Mouse (Mus musculus): ENCODE results near the gene Fance. TPM values are rescaled to one million over a fixed set of nuclear protein-coding genes. Genes with fewer than 3 reads are reported as not detected.
"Not testable (repeated sequence)": the region's sequence is repeated elsewhere in the genome, so short reads cannot be mapped to it uniquely, and the experiment has no call there.

Gene Fance
- polyA plus RNA-seq, 1 experiment from 2014 or later, result 21.7 TPM

DNA sequence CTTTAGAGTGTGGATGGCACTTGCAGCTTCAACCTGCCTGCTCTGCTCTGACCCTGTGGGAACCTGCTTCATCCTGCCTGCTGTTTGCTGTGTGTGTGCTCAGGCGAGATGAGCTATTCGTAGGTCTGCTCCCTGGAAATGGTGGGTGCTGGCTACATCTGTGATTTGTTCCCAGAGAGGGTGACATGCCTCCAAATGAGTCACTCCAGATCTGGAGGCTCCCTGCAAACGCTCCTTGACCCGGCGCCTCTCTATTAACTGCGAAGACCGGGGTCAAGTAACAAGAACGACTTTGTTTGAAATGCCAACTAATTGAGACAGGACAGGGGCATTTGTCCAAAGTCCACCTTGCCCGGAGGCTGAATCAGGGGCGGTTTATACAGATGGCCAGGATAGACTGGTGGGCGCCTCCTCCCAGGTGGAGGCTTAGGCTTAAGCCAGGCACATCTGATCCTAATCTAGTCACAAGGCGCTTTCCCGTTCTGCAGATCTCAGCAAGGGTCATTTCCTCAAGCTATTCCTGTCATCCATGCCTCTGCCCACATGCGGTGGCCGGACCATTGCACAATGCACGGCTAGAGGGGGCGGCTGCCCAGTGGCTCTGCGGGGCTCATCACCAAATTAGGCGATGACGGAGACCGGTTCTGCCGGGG lies 14.5 kb downstream of the Fance start:
- DNase-seq (ENCODE audit: low spot score) (no peak), ATAC-seq (peak; percentile 38)
- H3K27me3 ChIP-seq (replicated peaks; ENCODE audit: control insufficient read depth, insufficient read depth, low read length), result no peaks in the 10 kb centered on the region
- H3K4me2 ChIP-seq (ENCODE audit: low read length), result peak overlapping the region; percentile 84
- peaks cover 14% of the 10 kb centered on the region for H3K4me1 ChIP-seq (ENCODE audit: control insufficient read depth, insufficient read depth, low read length)
- H3K9ac ChIP-seq (ENCODE audit: low read length), result peak overlapping the region; percentile 96
- peak overlapping the region; percentile 95 for H3K27ac ChIP-seq (ENCODE audit: low read depth, low read length)
- peaks cover 31% of the 10 kb centered on the region for H3K36me3 ChIP-seq (ENCODE audit: control insufficient read depth, insufficient read depth, low read length)
- H3K4me3 ChIP-seq (ENCODE audit: low read depth, low read length), result peak overlapping the region; percentile 71
- 10% methylated on average over 22 of the region's 22 CpGs for WGBS
- H3K9me3 ChIP-seq (replicated peaks; ENCODE audit: control insufficient read depth, low read length), result no peaks in the 10 kb centered on the region

DNA sequence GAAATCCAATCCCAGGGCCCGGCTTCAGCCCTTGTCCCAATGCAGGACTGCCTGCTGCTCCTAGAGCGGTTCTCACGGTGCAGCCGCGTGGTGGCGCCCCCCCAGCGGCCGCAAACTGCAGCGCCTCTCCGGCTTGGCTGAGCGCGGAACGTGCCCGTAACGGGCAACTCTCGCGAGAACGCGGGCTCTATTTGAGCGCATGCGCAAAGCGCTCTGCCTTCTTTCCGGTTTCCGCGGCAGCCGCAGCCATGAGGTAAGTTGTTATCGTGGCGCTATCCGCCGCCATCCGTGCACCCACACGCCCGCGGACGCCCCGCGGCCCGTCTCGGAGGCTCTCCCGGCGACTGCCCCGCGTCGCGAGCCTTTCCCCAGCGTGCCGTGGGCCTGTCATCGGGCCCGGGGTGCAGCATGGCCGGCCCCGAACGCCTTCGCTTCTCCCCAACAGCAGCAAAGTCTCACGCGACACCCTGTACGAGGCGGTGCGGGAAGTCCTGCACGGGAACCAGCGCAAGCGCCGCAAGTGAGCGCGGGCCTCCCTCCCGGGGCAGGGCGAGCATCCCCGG lies 15.1 kb downstream of the Fance start, which contains the start of gene Rpl10a:
Rpl10a (plus strand) TSS at position 106 of the 563 bp plus-strand sequence.
- WGBS, result under 1% methylated on average over 64 of the region's 67 CpGs
- Histone ChIP-seq H3K36me3 (ENCODE audit: control insufficient read depth, insufficient read depth, low read length) (peaks cover 35% of the 10 kb centered on the region), H3K9me3 (replicated peaks; ENCODE audit: control insufficient read depth, low read length) (no peaks in the 10 kb centered on the region), H3K4me2 (ENCODE audit: low read length) (peak within 1 kb of the TSS; percentile 84), H3K9ac (ENCODE audit: low read length) (peak within 1 kb of the TSS; percentile 96), H3K4me1 (ENCODE audit: control insufficient read depth, insufficient read depth, low read length) (peaks cover 14% of the 10 kb centered on the region), H3K4me3 (ENCODE audit: low read depth, low read length) (peak within 1 kb of the TSS; percentile 71), H3K27ac (ENCODE audit: low read depth, low read length) (peak within 1 kb of the TSS; percentile 95), H3K27me3 (replicated peaks; ENCODE audit: control insufficient read depth, insufficient read depth, low read length) (no peaks in the 10 kb centered on the region)
- ATAC-seq, result peak; percentile 93
- peak; percentile 98 for DNase-seq (ENCODE audit: low spot score)

DNA sequence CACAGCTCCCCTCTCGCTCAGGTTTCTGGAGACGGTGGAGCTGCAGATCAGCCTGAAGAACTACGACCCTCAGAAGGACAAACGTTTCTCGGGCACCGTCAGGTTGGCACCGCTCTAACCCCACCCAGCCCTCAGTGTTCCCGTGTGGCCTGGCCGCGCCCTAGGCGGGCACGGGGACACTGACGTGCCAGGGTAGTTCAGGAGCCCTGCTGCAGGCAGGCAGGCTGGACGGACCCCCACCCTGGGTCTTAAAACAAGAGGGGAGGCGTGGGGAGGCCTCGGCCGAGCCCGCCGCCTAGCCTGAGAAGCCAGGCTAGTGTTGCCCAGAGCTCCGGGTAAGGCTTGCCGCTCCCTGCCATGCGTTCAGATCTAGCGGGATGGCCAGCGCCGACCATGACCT lies 15.6 kb downstream of the Fance start:
- Histone ChIP-seq H3K27me3 (replicated peaks; ENCODE audit: control insufficient read depth, insufficient read depth, low read length) (no peaks in the 10 kb centered on the region), H3K9me3 (replicated peaks; ENCODE audit: control insufficient read depth, low read length) (no peaks in the 10 kb centered on the region), H3K36me3 (ENCODE audit: control insufficient read depth, insufficient read depth, low read length) (peaks cover 38% of the 10 kb centered on the region), H3K4me1 (ENCODE audit: control insufficient read depth, insufficient read depth, low read length) (peaks cover 14% of the 10 kb centered on the region), H3K4me3 (ENCODE audit: low read depth, low read length) (peak overlapping the region; percentile 71), H3K4me2 (ENCODE audit: low read length) (peak overlapping the region; percentile 84), H3K27ac (ENCODE audit: low read depth, low read length) (peak overlapping the region; percentile 95), H3K9ac (ENCODE audit: low read length) (peak overlapping the region; percentile 96)
- ATAC-seq, result peak; percentile 19
- DNase-seq (ENCODE audit: low spot score), result no peak
- under 1% methylated on average over 25 of the region's 25 CpGs for WGBS

DNA sequence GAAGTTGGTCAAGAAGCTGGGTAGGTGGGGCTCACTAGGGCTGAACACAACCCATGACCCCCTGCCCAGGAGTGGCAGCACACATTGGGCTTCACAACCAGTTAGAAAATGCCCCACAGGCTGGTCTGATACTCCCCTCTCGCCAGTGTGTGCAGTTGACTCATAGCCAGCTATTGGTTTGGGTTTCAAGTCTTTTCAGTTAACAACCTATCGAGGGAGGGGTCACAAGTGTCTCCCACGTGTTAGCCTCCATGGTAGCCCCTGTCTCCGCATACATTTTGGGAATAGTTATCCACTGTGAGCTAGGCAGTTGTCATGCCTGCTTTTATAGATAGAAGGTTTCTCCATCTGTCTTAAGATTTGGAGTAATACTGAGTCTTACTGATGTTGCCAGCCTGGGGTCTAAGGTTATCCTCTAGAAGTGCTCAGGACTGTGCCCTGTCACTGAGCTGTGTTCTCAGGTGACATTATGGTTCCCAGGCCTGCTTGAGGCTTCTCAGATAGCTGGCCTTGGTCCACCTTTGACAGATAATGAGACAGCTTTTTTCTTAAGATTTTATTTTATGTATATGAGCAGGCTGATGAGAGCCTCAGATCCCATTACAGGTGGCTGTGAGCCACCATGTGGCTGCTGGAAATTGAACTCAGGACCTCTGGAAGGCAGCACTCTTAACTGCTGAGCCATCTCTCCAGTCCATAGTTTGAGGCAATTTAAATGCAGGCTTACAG lies 16.3 kb downstream of the Fance start:
- Histone ChIP-seq H3K4me3 (ENCODE audit: low read depth, low read length) (peak overlapping the region; percentile 71), H3K27me3 (replicated peaks; ENCODE audit: control insufficient read depth, insufficient read depth, low read length) (no peaks in the 10 kb centered on the region), H3K4me1 (ENCODE audit: control insufficient read depth, insufficient read depth, low read length) (peaks cover 14% of the 10 kb centered on the region), H3K27ac (ENCODE audit: low read depth, low read length) (no peak overlapping the region), H3K9me3 (replicated peaks; ENCODE audit: control insufficient read depth, low read length) (no peaks in the 10 kb centered on the region), H3K9ac (ENCODE audit: low read length) (peak overlapping the region; percentile 96), H3K4me2 (ENCODE audit: low read length) (peak overlapping the region; percentile 84), H3K36me3 (ENCODE audit: control insufficient read depth, insufficient read depth, low read length) (peaks cover 38% of the 10 kb centered on the region)
- DNase-seq (ENCODE audit: low spot score) (no peak), ATAC-seq (no peak)
- WGBS, result 4% methylated on average over 4 of the region's 4 CpGs

DNA sequence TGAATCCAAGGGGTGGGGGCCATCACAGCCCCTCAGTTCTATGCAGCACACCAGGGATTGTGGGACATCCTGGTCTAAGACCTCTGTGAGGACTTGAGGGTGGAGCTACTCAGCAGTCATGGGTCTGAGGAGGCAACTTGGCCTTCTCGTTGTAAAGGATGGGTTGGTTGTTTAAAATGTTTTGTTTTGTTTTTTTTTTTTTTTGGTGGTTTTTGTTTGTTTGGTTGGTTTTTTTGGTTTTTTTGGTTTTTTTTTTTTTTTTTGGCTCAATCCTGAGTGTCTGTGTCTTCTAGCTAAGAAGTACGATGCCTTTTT lies 16.9 kb downstream of the Fance start:
- peak overlapping the region; percentile 96 for H3K9ac ChIP-seq (ENCODE audit: low read length)
- H3K4me2 ChIP-seq (ENCODE audit: low read length), result peak overlapping the region; percentile 84
- H3K9me3 ChIP-seq (replicated peaks; ENCODE audit: control insufficient read depth, low read length), result no peaks in the 10 kb centered on the region
- WGBS, result 41% methylated on average over 2 of the region's 2 CpGs
- no peak for ATAC-seq
- no peaks in the 10 kb centered on the region for H3K27me3 ChIP-seq (replicated peaks; ENCODE audit: control insufficient read depth, insufficient read depth, low read length)
- no peak for DNase-seq (ENCODE audit: low spot score)
- peaks cover 14% of the 10 kb centered on the region for H3K4me1 ChIP-seq (ENCODE audit: control insufficient read depth, insufficient read depth, low read length)
- peaks cover 38% of the 10 kb centered on the region for H3K36me3 ChIP-seq (ENCODE audit: control insufficient read depth, insufficient read depth, low read length)
- H3K4me3 ChIP-seq (ENCODE audit: low read depth, low read length), result peak overlapping the region; percentile 71
- H3K27ac ChIP-seq (ENCODE audit: low read depth, low read length), result no peak overlapping the region

DNA sequence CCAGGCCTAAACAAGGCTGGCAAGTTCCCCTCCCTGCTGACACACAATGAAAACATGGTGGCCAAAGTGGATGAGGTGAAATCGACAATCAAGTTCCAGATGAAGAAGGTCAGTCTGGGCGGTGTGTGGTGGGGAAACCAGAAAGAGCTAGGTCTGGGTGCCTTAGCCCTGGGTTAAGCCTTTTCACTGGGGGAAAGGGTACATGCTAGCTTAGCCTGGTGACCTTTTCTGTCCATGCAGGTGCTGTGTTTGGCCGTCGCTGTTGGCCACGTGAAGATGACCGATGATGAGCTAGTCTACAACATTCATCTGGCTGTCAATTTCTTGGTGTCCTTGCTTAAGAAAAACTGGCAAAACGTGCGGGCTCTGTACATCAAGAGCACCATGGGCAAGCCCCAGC lies 17.3 kb downstream of the Fance start:
- H3K4me1 ChIP-seq (ENCODE audit: control insufficient read depth, insufficient read depth, low read length), result peaks cover 14% of the 10 kb centered on the region
- DNase-seq (ENCODE audit: low spot score), result not testable (repeated sequence)

DNA sequence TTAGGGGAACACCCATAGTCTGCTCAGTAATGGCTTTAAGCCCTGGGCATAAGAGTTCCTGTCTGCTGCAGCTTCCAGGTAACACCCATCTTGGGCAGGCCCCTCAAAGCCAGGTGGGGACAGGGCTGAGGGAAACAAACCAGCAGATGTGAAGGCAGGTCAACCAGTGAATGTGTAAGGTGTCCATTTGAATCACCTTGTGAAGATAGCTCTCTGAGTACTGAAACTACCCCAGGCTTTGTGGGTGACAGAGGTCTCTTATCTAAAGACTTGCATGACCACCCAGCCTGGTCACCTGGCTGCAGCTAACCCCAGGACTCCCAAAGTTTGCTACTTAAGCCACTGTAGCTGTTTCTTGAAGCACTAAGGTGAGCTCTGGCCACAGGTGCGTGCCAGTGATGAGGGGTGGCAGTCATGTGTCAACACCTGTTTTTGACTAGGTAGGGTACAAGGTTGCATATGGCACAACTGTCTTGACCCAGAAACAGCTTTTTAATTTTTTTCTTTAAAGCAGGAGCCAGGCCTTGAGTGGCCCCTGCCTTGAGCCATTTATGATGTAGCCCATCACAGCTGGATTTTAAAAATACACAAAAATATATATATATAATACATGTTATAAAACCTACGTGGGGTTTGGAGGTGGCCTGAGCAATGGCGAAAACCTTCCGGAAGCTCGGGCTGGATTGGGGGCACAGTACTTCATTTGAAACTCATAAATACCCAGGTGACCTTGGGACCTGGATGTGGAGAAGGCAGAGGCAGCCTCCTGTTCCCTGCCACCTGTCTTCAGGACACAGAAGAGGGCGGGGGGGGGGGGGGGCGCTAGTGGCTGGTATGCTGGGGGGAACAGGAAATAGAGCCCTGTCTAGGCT lies 18.2 kb downstream of the Fance start:
- peaks cover 14% of the 10 kb centered on the region for H3K4me1 ChIP-seq (ENCODE audit: control insufficient read depth, insufficient read depth, low read length)
- WGBS, result 38% methylated on average over 6 of the region's 7 CpGs
- peaks cover 38% of the 10 kb centered on the region for H3K36me3 ChIP-seq (ENCODE audit: control insufficient read depth, insufficient read depth, low read length)
- H3K9me3 ChIP-seq (replicated peaks; ENCODE audit: control insufficient read depth, low read length), result no peaks in the 10 kb centered on the region
- H3K9ac ChIP-seq (ENCODE audit: low read length), result no peak overlapping the region
- DNase-seq (ENCODE audit: low spot score) (no peak), ATAC-seq (no peak)
- H3K27me3 ChIP-seq (replicated peaks; ENCODE audit: control insufficient read depth, insufficient read depth, low read length), result no peaks in the 10 kb centered on the region
- H3K4me2 ChIP-seq (ENCODE audit: low read length), result no peak overlapping the region
- no peak overlapping the region for H3K27ac ChIP-seq (ENCODE audit: low read depth, low read length)
- H3K4me3 ChIP-seq (ENCODE audit: low read depth, low read length), result no peak overlapping the region

More for the DNA sequence above, 17.3 kb downstream of the Fance start:
- H3K27me3 ChIP-seq (replicated peaks; ENCODE audit: control insufficient read depth, insufficient read depth, low read length); H3K4me2 ChIP-seq (ENCODE audit: low read length); H3K27ac ChIP-seq (ENCODE audit: low read depth, low read length); H3K9ac ChIP-seq (ENCODE audit: low read length); ATAC-seq; H3K4me3 ChIP-seq (ENCODE audit: low read depth, low read length); H3K9me3 ChIP-seq (replicated peaks; ENCODE audit: control insufficient read depth, low read length): not testable (repeated sequence)
- peaks cover 38% of the 10 kb centered on the region for H3K36me3 ChIP-seq (ENCODE audit: control insufficient read depth, insufficient read depth, low read length)
- 67% methylated on average over 6 of the region's 8 CpGs for WGBS

DNA sequence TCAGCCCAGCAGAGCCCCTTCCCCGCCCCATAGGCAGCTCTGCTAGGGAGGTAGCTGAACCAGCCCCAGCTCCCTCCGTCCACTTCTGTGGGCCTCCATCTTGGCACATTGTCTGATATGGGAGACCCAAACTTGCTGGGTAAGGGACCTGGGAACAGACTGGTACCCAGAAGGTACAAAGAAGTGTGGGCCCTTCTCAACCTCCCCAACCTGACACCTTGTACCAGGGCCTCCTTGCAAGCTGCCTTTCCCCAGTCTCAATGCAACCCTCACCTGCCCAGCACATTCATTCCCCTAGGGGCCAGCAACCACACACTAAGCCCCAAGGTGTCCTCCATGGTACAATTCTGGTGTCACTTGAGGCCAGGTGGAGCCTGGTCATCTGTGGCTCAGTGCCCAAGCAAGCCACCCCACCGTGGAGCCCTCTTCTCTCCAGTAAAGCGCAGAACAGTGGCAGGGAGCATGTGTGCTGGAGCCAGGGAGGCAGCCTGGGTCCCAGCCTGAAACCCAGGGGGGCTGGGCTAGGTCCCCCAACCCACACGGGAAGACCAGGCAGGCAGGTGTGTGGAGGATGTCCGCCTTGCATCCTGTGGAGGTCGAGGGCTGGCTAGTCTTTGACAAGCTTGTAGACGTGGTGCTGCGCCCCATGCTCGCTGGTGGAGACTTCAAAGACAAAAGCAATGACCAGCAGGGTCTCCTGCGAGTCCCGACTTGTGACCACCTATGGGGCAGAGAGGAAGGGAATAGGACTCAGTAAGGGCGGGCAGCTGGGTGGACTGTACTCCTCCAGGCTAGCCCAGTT lies 19.0 kb downstream of the Fance start:
- no peaks in the 10 kb centered on the region for H3K27me3 ChIP-seq (replicated peaks; ENCODE audit: control insufficient read depth, insufficient read depth, low read length)
- ATAC-seq (no peak), DNase-seq (ENCODE audit: low spot score) (no peak)
- no peaks in the 10 kb centered on the region for H3K9me3 ChIP-seq (replicated peaks; ENCODE audit: control insufficient read depth, low read length)
- H3K4me3 ChIP-seq (ENCODE audit: low read depth, low read length), result no peak overlapping the region
- no peak overlapping the region for H3K9ac ChIP-seq (ENCODE audit: low read length)
- peaks cover 14% of the 10 kb centered on the region for H3K4me1 ChIP-seq (ENCODE audit: control insufficient read depth, insufficient read depth, low read length)
- H3K27ac ChIP-seq (ENCODE audit: low read depth, low read length), result no peak overlapping the region
- H3K4me2 ChIP-seq (ENCODE audit: low read length), result no peak overlapping the region
- H3K36me3 ChIP-seq (ENCODE audit: control insufficient read depth, insufficient read depth, low read length), result peaks cover 38% of the 10 kb centered on the region
- WGBS, result 48% methylated on average over 12 of the region's 13 CpGs
